Mouse (Mus musculus): ENCODE results near the gene Tnfrsf12a.

The Tnfrsf12a gene

DNA sequence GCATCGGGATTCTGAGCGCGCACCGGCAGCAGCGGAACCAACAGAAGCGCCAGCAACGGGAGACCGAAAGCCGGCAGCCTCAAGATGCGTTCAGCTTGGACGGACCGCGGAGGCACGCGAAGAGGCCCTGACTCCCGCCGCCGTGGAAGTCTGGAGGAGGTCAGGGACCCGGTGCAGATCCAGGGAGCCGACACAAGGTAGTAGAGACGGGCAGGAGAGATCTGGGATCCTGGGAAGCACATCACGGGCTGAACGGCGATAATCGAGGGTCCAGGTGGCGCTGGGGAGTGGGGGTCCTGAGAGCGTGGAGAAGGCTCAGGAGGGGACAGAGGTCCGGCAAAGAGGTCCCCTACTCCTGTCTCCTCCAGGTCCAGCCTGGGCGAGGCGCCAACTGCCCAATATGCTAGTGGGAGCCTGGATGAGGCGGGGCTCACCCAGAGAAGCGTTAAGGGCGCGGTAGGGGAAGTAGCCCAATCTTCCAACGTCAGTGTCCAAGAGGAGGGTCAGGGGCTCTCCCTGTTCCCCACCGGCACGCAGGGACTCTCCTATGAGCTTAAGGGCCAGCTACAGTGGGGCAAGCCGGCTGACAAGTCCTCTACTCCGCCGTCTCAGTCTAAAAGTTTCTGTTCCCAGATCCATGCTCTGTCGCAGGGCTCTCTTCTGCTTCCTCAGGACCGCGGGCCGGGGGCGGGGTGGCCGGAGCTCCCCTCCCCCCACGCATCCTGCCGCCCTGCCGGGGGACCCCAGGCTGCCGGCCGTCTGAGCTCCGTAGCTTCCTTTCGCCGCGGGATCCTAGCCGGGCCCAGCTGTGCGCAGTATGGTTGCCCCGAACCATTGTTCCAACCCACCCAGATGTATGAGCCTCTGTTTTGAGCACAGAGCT is 32.4 kb downstream of the Tnfrsf12a start, which contains the start of gene Mmp25:
Gene Mmp25, minus strand, starts transcription at position 665 of the 883 bp plus-strand sequence.
- DNase-seq, result no peak

DNA sequence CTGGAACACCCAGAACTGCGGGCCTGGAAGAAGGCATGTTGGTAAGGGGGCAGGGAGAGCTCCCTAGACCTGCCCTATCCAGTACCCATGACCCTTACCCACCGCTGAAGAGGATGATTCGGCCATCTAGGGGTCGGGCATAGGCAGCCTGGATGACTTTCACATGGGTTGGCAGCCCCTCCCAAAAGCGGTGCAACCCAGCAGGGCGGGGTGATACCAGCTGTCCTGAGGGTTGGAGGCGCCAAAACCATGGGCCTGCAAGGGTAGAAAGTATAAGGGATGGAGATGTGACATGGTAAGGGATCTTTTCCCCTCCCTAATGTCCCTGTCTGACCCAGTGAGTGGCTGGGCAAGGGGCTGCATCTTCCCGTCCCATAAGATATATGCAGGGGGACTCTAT is 46.0 kb downstream of the Tnfrsf12a start:
- no peak for DNase-seq

DNA sequence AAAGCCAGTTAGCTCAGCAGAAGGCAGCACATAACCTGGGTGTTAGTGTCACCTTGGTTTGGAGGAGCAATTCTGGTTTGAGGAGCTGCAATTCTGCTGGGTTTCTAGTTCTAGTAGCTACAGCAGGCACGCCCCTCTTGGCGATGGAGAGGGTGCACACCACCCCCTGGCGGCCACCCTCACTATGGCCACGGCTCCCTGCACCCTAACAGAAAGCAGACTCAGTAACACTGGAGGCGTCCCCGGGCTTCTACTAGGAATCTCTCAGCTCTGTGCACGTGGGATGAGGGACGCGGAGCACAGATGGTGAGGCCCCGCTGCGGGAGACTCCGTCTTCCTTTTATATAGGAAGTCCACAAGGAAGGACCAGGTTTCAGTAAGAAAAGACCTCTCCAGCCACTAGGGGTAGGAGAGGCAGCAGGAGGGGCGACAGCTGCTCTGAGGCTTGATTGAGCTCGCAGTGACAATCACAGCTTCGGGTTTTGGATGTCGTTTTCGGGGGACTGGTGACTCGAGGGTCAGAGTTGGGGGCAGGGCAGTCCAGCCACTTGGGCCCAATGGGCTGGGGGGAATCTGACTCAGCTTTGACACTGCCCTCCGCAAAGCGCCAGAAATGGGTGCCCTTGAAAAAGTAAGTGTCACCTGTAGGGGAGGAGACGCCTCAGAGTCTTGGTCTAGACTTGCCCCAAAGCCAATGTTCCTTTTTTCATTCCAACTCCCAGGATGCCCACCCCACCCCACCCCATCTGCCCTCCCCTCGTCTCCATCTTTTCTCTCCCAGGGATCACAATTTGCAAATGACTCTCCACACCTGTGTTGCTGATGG is 46.9 kb downstream of the Tnfrsf12a start:
- DNase-seq, result peak; percentile 50 to 67

DNA sequence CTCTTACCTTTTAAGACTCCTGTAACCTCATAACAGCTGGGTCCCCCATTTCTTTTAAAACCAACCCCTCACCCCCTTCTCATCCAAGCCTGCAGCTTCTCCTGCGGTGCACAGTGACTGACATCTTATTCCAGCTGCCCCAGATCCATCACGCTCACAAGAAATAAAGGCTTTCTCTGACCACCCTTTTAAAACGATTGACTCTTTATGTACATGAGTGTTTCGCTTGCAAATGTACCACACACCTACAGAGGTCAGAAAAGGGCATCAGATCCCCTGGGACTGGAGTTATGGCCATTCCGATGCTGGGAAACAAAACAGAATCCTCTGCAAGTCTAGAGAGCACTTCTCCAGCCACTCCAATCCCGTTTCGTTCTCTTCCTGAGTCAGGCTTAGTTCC is 49.5 kb downstream of the Tnfrsf12a start:
- no peak for DNase-seq
